Mouse (Mus musculus) brain, adult 2 months (tissue): ENCODE measurements around the gene Khnyn.

ENCODE experiments used
- DNase-seq: peaks from one replicate; pipeline ENCODE4 v3.0.0; 2011; ENCODE audit warnings: low read depth, low spot score

The Khnyn gene

GRCm38 (mm10) chr14:55918240-55919082, 33.7 kb downstream of the Khnyn start:
- DNase-seq, result peak; percentile 95

- peak; percentile 56 for DNase-seq
Observed at GRCm38 (mm10) chr14:55922475-55923232, 37.9 kb downstream of the Khnyn start.

GRCm38 (mm10) chr14:55926847-55927246, 42.1 kb downstream of the Khnyn start:
- no peak for DNase-seq

GRCm38 (mm10) chr14:55929263-55929997, 44.7 kb downstream of the Khnyn start:
- DNase-seq, result no peak

GRCm38 (mm10) chr14:55933586-55933985, 48.8 kb downstream of the Khnyn start:
- no peak for DNase-seq

- DNase-seq, result peak; percentile 81
Observed at GRCm38 (mm10) chr14:55940070-55940800, 55.5 kb downstream of the Khnyn start.

GRCm38 (mm10) chr14:55943601-55944000, 58.9 kb downstream of the Khnyn start:
- no peak for DNase-seq

- no peak for DNase-seq
Observed at GRCm38 (mm10) chr14:55944575-55944974, 59.8 kb downstream of the Khnyn start, which contains the start of gene Cma1. Gene Cma1 (minus strand): TSS chr14:55944675.

- DNase-seq, result peak; percentile 45
Observed at GRCm38 (mm10) chr14:55946269-55946969, 61.7 kb downstream of the Khnyn start.
